ENCODE assay signal across 8 mouse cellular contexts in genomic region chr17:87530818-87531410, GRCm38 (mm10).
A peak's percentile ranks its signal among the peaks of the same experiment; 100 is the strongest.
DNase-seq lines count a peak whose midpoint lies in the region; ATAC-seq and TF ChIP-seq lines count a peak whose summit lies in the region.

No protein-coding gene starts in this region.

- peak overlapping the region; percentile 34 for H3K4me3 ChIP-seq in liver, adult 2 months (ENCODE audit: insufficient read depth, low read depth, low read length)
- peak overlapping the region; percentile 36 for H3K4me3 ChIP-seq in intestine, embryonic 14.5 days (ENCODE audit: low read depth, low read length)
- peak overlapping the region; percentile 32 for H3K4me3 ChIP-seq in midbrain, postnatal 0 days (ENCODE audit: low read depth, low read length)

- peak overlapping the region; percentile 58 for H3K27ac ChIP-seq in liver, adult 2 months (replicated peaks; ENCODE audit: insufficient read depth, low read depth, low read length)
- H3K27ac ChIP-seq in intestine, embryonic 14.5 days (ENCODE audit: low read depth): peak overlapping the region; percentile 73
- no peak overlapping the region; the same call in 1 of the 2 replicates for H3K27ac ChIP-seq in midbrain, postnatal 0 days (ENCODE audit: low read depth, low read length)

- no peaks in the 10 kb centered on the region for H3K36me3 ChIP-seq in liver, adult 2 months (ENCODE audit: control insufficient read depth, insufficient read depth, low read length)
- H3K36me3 ChIP-seq in intestine, embryonic 14.5 days (ENCODE audit: control insufficient read depth, insufficient read depth, low read length): no peaks in the 10 kb centered on the region
- no peaks in the 10 kb centered on the region for H3K36me3 ChIP-seq in midbrain, postnatal 0 days (ENCODE audit: insufficient read depth, low read length)

- H3K4me1 ChIP-seq in liver, adult 2 months (ENCODE audit: control insufficient read depth, insufficient read depth, low read length): peaks cover 9% of the 10 kb centered on the region
- H3K4me1 ChIP-seq in intestine, embryonic 14.5 days (replicated peaks; ENCODE audit: control insufficient read depth, insufficient read depth, low read length): peaks cover 30% of the 10 kb centered on the region
- peaks cover 13% of the 10 kb centered on the region; the same call in 1 of the 2 replicates for H3K4me1 ChIP-seq in midbrain, postnatal 0 days (ENCODE audit: insufficient read depth, low read length)

- TF ChIP-seq CTCF in liver, adult 2 months (IDR thresholded peaks at IDR 0.05; ENCODE audit: low read depth, low read length): no peak
- no peak for TF ChIP-seq CTCF in midbrain, postnatal 0 days (IDR thresholded peaks at IDR 0.05)

- H3K9me3 ChIP-seq in intestine, embryonic 14.5 days (ENCODE audit: control insufficient read depth, low read length): no peaks in the 10 kb centered on the region
- H3K9me3 ChIP-seq in midbrain, postnatal 0 days (ENCODE audit: low read length): no peaks in the 10 kb centered on the region

- peak; percentile 35; the same call in 1 of the 2 replicates for ATAC-seq in erythroblast, adult 5-6 weeks (replicated peaks; ENCODE audit: low FRiP score, poor library complexity, severe bottlenecking)
- no peak; the same call in 1 of the 2 replicates for ATAC-seq in intestine, embryonic 14.5 days (replicated peaks; ENCODE audit: low FRiP score, low TSS enrichment, low read depth)
- ATAC-seq in midbrain, postnatal 0 days (ENCODE audit: low FRiP score): no peak

- intact Hi-C loops in gastrocnemius, postnatal 14 days (cut with DNase I; ENCODE audit: low total_unique reads): no loop called here

- no peak for TF ChIP-seq POLR2A in liver, adult 2 months (IDR thresholded peaks at IDR 0.05; ENCODE audit: extremely low read depth, insufficient read depth, low read length)

- H3K27me3 ChIP-seq in liver, adult 2 months (ENCODE audit: control insufficient read depth, insufficient read depth, low read length): no peaks in the 10 kb centered on the region
- H3K27me3 ChIP-seq in intestine, embryonic 14.5 days (replicated peaks; ENCODE audit: control insufficient read depth, insufficient read depth, low read length): no peaks in the 10 kb centered on the region
- no peaks in the 10 kb centered on the region for H3K27me3 ChIP-seq in midbrain, postnatal 0 days (ENCODE audit: insufficient read depth, low read length)

- 9% methylated on average over 17 of the region's 17 CpGs for WGBS in liver, adult 2 months
- WGBS in intestine, embryonic 14.5 days: 5% methylated on average over 17 of the region's 17 CpGs
- 3% methylated on average over 17 of the region's 17 CpGs for WGBS in midbrain, postnatal 0 days

- peak overlapping the region; percentile 69 for H3K4me2 ChIP-seq in intestine, embryonic 14.5 days (ENCODE audit: low read length)
- peak overlapping the region; percentile 65 for H3K4me2 ChIP-seq in midbrain, postnatal 0 days (ENCODE audit: low read depth, low read length, poor library complexity, severe bottlenecking)

- H3K9ac ChIP-seq in liver, adult 2 months (ENCODE audit: low read depth, low read length): no peak overlapping the region
- H3K9ac ChIP-seq in intestine, embryonic 14.5 days (ENCODE audit: low read length): peak overlapping the region; percentile 29; the same call in 1 of the 2 replicates
- H3K9ac ChIP-seq in midbrain, postnatal 0 days (replicated peaks; ENCODE audit: low read length, poor library complexity, severe bottlenecking): peak overlapping the region; percentile 48

- H3K79me2 ChIP-seq in liver, adult 2 months (ENCODE audit: control insufficient read depth, insufficient read depth, low read length): no peaks in the 10 kb centered on the region

- peak; percentile 0 for DNase-seq in liver, adult 2 months (ENCODE audit: extremely low read depth, low read depth, low spot score)
- DNase-seq in liver: no peak
- DNase-seq in intestine, embryonic 14.5 days (ENCODE audit: low spot score): no peak
- no peak for DNase-seq in midbrain, postnatal 0 days (ENCODE audit: low spot score)
- no peak for DNase-seq in gastrocnemius, postnatal 14 days
- DNase-seq in adrenal gland, adult 2 months: no peak
- no peak for DNase-seq in layer of hippocampus, adult 8-10 months (ENCODE audit: low spot score in 2 of 2)
